Mouse (Mus musculus): ENCODE results near the gene Gaa. TPM values are rescaled to one million over a fixed set of nuclear protein-coding genes. Genes with fewer than 3 reads are reported as not detected.
"Not testable (repeated sequence)": the region's sequence is repeated elsewhere in the genome, so short reads cannot be mapped to it uniquely, and the experiment has no call there.

Gaa gene
- polyA plus RNA-seq, 1 experiment from 2014 or later = 105 TPM

DNA sequence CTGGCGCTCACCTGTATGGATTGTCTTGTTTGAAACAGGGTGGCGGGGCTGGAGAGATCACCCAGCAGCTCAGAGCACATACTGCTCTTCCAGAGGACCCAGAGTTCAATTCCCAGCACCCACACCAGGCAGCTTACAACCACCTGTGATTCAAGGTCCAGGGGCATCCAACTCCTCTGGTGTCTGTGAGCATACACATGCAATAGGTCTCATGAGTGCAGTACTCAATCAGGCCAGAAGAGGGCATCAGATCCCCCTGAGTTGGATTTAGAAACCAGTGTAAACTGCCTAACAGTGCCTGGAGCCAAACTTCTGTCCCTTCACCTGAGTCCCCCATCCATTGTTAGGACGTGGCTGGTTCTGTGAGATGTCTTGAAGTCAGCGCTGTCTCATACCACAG lies 32.1 kb upstream of the Gaa start:
- H3K4me3 ChIP-seq (replicated peaks) = no peak overlapping the region
- no peak overlapping the region for H3K4me2 ChIP-seq
- 83% methylated on average over 4 of the region's 4 CpGs for WGBS
- no peaks in the 10 kb centered on the region for H3K9me3 ChIP-seq (replicated peaks)
- no peak overlapping the region for H3K9ac ChIP-seq (replicated peaks)
- H3K36me3 ChIP-seq = peaks cover 6% of the 10 kb centered on the region; the same call in 1 of the 2 replicates
- no peak for ATAC-seq (ENCODE audit: low FRiP score)
- peaks cover 18% of the 10 kb centered on the region for H3K4me1 ChIP-seq
- no peaks in the 10 kb centered on the region for H3K27me3 ChIP-seq (replicated peaks)
- no peak overlapping the region for H3K27ac ChIP-seq (replicated peaks)

DNA sequence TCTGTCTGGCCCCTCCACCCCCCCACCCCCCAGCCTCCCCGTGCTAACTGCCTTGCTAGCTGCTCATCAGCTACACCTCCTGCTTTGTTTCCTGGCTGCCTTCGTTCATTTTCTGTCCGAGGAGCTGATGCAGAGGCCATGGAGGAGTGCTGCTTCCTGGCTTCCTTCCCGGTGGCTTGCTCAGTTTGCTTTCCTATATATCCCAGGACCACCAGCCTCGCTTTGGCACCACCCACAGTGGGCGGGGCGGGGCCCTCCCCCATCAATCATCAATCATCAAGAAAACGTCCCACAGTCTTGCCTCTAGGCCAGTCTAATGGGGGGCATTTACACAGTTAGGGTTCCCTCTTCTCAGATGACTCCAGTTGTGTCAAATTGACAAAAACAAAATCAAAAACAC lies 31.3 kb upstream of the Gaa start:
- peaks cover 13% of the 10 kb centered on the region for H3K4me1 ChIP-seq
- peaks cover 6% of the 10 kb centered on the region; the same call in 1 of the 2 replicates for H3K36me3 ChIP-seq
- ATAC-seq (ENCODE audit: low FRiP score) = no peak
- H3K27ac ChIP-seq (replicated peaks) = no peak overlapping the region
- WGBS = 32% methylated on average over 8 of the region's 8 CpGs
- no peaks in the 10 kb centered on the region for H3K27me3 ChIP-seq (replicated peaks)
- no peak overlapping the region for H3K4me2 ChIP-seq
- no peak overlapping the region for H3K4me3 ChIP-seq (replicated peaks)
- H3K9ac ChIP-seq (replicated peaks) = no peak overlapping the region
- no peaks in the 10 kb centered on the region for H3K9me3 ChIP-seq (replicated peaks)

DNA sequence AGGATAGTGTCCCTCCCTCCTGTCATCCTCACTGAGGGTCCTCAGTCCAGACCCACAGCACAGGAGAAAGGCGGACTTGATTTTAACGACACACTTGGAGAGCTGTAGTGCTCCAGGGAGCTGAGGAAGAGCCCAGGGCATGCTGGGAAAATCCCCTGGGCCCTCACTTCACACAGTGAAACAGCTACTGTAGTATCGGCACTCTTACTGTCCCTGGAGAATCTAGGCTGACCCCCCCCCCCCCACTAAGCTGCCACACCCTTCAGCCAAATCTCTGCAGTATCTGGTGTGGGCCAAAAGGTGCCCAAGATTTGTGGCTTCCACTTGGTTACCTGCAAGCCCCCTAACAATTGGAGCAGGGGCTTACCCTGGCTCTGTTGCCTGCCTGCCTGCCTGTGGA lies 30.7 kb upstream of the Gaa start:
- peaks cover 6% of the 10 kb centered on the region; the same call in 1 of the 2 replicates for H3K36me3 ChIP-seq
- no peak overlapping the region for H3K27ac ChIP-seq (replicated peaks)
- no peak for ATAC-seq (ENCODE audit: low FRiP score)
- H3K9ac ChIP-seq (replicated peaks) = no peak overlapping the region
- WGBS = 40% methylated on average over 3 of the region's 3 CpGs
- H3K4me2 ChIP-seq = no peak overlapping the region
- H3K4me1 ChIP-seq = peaks cover 13% of the 10 kb centered on the region
- no peak overlapping the region for H3K4me3 ChIP-seq (replicated peaks)
- H3K9me3 ChIP-seq (replicated peaks) = no peaks in the 10 kb centered on the region
- H3K27me3 ChIP-seq (replicated peaks) = no peaks in the 10 kb centered on the region

DNA sequence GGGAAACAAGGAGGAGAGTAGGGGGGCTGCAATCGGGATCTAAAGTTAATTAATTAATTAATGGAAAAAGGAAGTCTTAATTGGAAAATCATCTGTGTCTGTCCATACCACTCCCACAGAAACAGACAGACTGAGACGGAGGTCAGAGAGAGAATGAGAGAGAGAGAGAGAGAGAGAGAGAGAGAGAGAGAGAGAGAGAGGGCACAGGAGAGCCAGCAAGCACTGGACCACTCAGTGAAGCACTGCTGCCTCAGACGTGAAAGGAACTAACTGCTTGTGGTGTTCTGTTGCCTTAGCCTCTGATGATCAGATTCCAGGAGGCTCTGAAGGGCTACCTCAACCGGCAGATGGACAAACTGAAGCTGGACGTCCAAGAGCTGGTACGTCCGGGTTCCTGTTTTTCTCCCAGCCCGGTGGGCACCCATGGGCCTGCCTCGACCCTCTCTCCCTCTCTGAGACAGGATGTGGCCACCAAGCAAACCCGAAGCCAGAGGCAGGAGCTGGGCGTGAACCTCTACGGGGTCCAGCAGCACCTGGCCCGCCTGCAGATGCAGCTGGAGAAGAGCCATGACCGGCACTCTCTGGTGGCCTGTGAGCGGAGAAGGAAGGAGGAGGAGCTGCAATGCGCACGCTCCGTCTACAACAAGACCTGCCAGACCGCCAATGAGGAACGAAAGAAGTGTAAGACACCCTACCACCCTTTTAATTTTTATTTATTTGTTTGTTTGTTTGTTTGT lies 30.0 kb upstream of the Gaa start:
- H3K9ac ChIP-seq (replicated peaks) = 0 out of 2 replicates have a peak overlapping the region, but pooled peaks have one; percentile 30
- H3K4me1 ChIP-seq = peaks cover 13% of the 10 kb centered on the region
- WGBS = 35% methylated on average over 20 of the region's 20 CpGs
- H3K4me3 ChIP-seq (replicated peaks) = peak overlapping the region; percentile 21
- H3K4me2 ChIP-seq = peak overlapping the region; percentile 55
- peak; percentile 72 for ATAC-seq (ENCODE audit: low FRiP score)
- H3K9me3 ChIP-seq (replicated peaks) = no peaks in the 10 kb centered on the region
- 0 out of 2 replicates have a peak overlapping the region, but pooled peaks have one; percentile 37 for H3K27ac ChIP-seq (replicated peaks)
- no peaks in the 10 kb centered on the region for H3K27me3 ChIP-seq (replicated peaks)
- H3K36me3 ChIP-seq = peaks cover 6% of the 10 kb centered on the region; the same call in 1 of the 2 replicates

DNA sequence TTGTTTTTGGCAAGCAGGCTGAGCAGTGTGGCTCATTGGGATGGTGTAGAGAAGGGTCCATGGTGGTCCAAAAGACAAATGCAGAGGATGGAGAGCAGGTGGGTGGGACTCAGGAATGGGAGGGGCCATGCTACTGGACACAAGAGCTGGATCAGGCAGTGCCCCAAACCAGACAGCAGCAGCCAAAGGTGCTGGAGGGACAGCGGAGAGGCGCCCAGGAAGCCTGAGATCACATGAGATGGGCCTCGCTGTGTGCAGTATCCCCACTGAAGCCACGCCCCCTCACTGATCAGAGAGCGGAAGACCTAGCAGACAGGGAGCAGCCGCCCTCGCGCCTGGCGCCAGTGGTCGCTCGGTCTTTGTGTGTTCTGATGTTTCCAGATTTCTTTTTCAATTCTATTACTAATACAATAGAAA lies 29.4 kb upstream of the Gaa start:
- peaks cover 6% of the 10 kb centered on the region; the same call in 1 of the 2 replicates for H3K36me3 ChIP-seq
- H3K27me3 ChIP-seq (replicated peaks) = no peaks in the 10 kb centered on the region
- WGBS = 23% methylated on average over 11 of the region's 11 CpGs
- H3K9ac ChIP-seq (replicated peaks) = peak overlapping the region; percentile 23; the same call in 1 of the 2 replicates
- H3K27ac ChIP-seq (replicated peaks) = no peak overlapping the region
- peak overlapping the region; percentile 21 for H3K4me3 ChIP-seq (replicated peaks)
- H3K4me1 ChIP-seq = peaks cover 13% of the 10 kb centered on the region
- peak overlapping the region; percentile 55 for H3K4me2 ChIP-seq
- H3K9me3 ChIP-seq (replicated peaks) = no peaks in the 10 kb centered on the region
- peak; percentile 67 for ATAC-seq (ENCODE audit: low FRiP score)

DNA sequence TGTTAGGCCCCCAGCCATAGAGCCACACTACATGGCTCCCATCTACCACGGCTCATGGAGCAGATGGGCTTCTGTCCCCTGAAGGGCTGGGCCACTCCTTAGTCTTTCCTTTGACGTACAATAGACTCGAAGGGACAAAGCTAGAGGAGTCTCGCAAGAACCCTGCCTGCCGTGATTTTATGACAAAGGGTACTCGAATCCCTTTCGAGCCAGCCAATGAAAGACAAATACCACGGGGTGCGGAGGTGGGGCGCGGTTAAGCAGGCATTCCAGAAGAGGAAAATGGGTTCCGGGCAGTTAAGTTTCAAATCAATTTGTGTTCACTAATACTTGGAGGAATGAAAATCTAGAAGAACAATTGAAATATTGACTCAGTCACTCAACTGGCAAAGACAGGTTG lies 28.2 kb upstream of the Gaa start:
- H3K36me3 ChIP-seq = peaks cover 6% of the 10 kb centered on the region; the same call in 1 of the 2 replicates

DNA sequence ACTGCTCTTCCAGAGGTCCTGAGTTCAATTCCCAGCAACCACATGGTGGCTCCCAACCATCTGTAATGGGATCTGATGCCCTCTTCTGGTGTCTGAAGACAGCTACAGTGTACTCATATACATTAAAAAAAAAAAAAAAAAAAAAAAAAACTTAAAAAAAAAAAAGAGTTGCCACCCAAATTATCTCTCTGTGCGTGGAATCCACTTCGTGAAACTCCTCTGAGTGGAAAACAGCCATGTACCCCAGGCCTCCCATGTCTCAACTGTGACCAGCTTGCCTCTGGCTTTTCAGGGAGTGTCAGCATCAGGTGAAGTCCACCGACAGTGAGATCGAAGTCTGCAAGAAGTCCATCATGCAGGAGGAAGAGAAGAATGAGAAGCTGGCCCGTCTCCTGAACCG lies 22.1 kb upstream of the Gaa start:
- H3K9me3 ChIP-seq (replicated peaks); H3K4me1 ChIP-seq; H3K4me2 ChIP-seq; H3K27ac ChIP-seq (replicated peaks); H3K4me3 ChIP-seq (replicated peaks); H3K36me3 ChIP-seq; H3K27me3 ChIP-seq (replicated peaks); H3K9ac ChIP-seq (replicated peaks); ATAC-seq (ENCODE audit: low FRiP score): not testable (repeated sequence)
- WGBS = 91% methylated on average over 6 of the region's 6 CpGs

More for the DNA sequence above, 28.2 kb upstream of the Gaa start:
- H3K9me3 ChIP-seq (replicated peaks) = no peaks in the 10 kb centered on the region
- no peak for ATAC-seq (ENCODE audit: low FRiP score)
- peaks cover 13% of the 10 kb centered on the region for H3K4me1 ChIP-seq
- no peak overlapping the region for H3K4me2 ChIP-seq
- no peak overlapping the region for H3K4me3 ChIP-seq (replicated peaks)
- 74% methylated on average over 12 of the region's 12 CpGs for WGBS
- no peak overlapping the region for H3K9ac ChIP-seq (replicated peaks)
- no peak overlapping the region for H3K27ac ChIP-seq (replicated peaks)
- no peaks in the 10 kb centered on the region for H3K27me3 ChIP-seq (replicated peaks)

DNA sequence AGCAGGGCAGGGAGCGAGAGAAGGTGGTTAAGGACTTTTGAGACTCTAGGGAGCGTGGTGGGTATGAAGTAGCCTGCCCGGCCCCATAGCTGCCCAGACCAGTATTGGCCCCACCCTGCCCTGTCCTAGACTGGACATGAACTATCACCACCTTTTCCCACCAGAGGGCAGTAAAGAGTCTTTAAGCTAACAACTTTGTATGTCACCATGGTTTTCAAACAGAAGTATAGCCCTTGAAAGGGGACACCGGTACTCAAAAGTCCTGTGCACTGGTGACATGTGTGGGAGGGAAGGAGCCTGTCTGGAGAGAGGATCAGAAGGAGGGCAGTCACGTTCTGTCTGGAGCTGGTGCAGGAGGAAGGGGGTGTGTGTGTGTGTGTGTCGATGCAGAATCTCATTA lies 18.7 kb upstream of the Gaa start:
- Histone ChIP-seq H3K9ac (replicated peaks) (no peak overlapping the region), H3K4me3 (replicated peaks) (no peak overlapping the region), H3K27me3 (replicated peaks) (no peaks in the 10 kb centered on the region), H3K36me3 (no peaks in the 10 kb centered on the region), H3K9me3 (replicated peaks) (no peaks in the 10 kb centered on the region), H3K4me1 (peaks cover 31% of the 10 kb centered on the region), H3K4me2 (no peak overlapping the region), H3K27ac (replicated peaks) (no peak overlapping the region)
- 40% methylated on average over 6 of the region's 6 CpGs for WGBS
- ATAC-seq (ENCODE audit: low FRiP score) = no peak

DNA sequence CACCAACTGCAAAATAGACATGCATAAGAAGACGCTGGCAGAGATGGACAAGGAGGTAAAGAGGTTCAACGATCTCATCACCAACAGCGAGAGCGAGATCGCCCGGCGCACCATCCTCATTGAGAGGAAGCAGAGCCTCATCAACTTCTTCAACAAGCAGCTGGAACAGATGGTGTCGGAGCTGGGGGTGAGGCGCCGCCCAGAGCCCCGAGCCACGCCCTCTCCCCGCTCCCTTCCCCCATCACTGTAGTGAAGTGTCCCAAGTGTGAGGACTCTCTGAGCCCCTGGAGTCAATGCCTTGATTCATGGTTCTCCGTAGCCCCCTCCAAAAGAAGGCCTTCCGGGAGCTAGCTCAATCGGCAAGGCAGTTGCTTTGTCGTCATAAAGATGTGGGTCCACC lies 16.7 kb upstream of the Gaa start:
- WGBS = 49% methylated on average over 17 of the region's 17 CpGs
- no peak overlapping the region for H3K9ac ChIP-seq (replicated peaks)
- no peaks in the 10 kb centered on the region for H3K27me3 ChIP-seq (replicated peaks)
- ATAC-seq (ENCODE audit: low FRiP score) = no peak
- H3K9me3 ChIP-seq (replicated peaks) = no peaks in the 10 kb centered on the region
- no peaks in the 10 kb centered on the region for H3K36me3 ChIP-seq
- H3K4me1 ChIP-seq = peaks cover 31% of the 10 kb centered on the region
- no peak overlapping the region for H3K4me3 ChIP-seq (replicated peaks)
- H3K4me2 ChIP-seq = peak overlapping the region; percentile 11; the same call in 1 of the 2 replicates
- H3K27ac ChIP-seq (replicated peaks) = no peak overlapping the region

DNA sequence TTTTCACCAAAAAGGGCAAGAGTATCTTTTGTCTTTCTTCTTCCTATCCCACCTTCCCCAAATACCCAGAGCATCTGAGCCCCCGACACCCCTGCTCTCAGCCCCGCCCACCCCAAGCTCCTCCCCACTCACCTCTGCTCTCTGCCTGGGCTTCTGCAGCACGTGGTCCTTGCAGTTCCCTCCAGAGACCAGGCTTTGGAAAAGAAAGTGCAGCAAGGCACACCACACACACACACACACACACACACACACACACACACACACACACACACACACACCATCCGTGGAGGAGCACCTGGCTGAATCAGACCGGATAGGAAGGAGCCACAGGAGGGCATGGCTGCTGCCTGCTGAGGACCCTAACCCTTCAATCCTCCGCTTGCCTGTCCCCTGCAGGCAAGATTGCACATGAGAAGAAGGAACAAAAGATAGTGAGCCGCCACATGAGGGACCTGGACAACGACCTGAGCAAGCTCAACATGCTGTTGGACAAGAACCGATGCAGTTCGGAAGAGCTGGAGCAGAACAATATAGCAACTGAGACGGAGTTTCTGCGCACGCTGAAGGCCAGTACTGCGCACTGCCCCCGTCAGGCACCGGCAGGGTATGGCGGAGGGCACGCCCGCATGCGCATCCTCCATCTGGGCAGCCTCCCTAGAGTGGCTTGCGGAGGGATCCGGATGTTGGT lies 14.7 kb upstream of the Gaa start:
- H3K4me3 ChIP-seq (replicated peaks) = peak overlapping the region; percentile 28
- peaks cover 31% of the 10 kb centered on the region for H3K4me1 ChIP-seq
- no peaks in the 10 kb centered on the region for H3K27me3 ChIP-seq (replicated peaks)
- peak overlapping the region; percentile 34; the same call in 1 of the 2 replicates for H3K27ac ChIP-seq (replicated peaks)
- H3K9ac ChIP-seq (replicated peaks) = no peak overlapping the region
- H3K36me3 ChIP-seq = no peaks in the 10 kb centered on the region
- peak overlapping the region; percentile 53 for H3K4me2 ChIP-seq
- peak; percentile 76 for ATAC-seq (ENCODE audit: low FRiP score)
- WGBS = 7% methylated on average over 22 of the region's 22 CpGs
- H3K9me3 ChIP-seq (replicated peaks) = no peaks in the 10 kb centered on the region

DNA sequence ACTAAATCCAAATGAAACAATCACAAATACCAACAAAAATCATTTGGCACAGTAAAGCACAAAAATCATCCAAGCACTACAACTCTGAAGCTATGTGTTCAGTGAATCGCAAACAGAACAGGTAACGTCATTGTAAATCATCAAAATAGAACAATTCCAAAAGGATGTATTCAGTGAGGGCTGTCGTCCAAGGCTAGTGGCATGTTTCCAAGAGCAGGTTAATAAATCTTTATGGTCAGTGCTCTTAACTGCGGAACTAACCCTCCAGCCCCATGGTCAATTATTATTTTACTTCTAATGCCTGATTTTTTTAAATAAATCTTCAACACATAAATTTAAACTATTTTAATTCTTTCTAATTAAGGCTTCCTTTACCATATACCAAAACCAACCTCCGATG lies 11.1 kb upstream of the Gaa start:
- not testable (repeated sequence) for H3K4me3 ChIP-seq (replicated peaks); H3K36me3 ChIP-seq; H3K4me2 ChIP-seq; H3K27me3 ChIP-seq (replicated peaks); H3K27ac ChIP-seq (replicated peaks); H3K9me3 ChIP-seq (replicated peaks); H3K9ac ChIP-seq (replicated peaks); ATAC-seq (ENCODE audit: low FRiP score)
- 62% methylated on average over 5 of the region's 5 CpGs for WGBS
- peaks cover 24% of the 10 kb centered on the region for H3K4me1 ChIP-seq

DNA sequence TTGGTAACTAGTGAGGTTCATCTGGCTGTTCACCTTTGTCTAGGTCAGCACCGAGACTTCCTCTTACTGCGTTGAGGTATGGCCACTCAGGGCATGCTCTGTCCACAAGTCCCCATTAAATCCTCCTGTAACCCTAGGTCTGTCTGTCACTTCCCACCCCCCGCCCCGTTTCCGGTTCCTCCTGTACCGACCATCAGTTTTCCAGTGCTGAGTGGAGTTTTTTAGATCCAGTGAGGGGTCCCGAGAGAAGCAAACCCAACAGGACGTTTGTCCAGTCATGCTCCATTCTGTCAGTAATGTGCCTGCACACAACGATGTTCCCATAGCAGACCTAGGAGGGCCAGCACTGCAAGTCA lies 9.5 kb upstream of the Gaa start:
- peak overlapping the region; percentile 56 for H3K27ac ChIP-seq (replicated peaks)
- no peak for ATAC-seq (ENCODE audit: low FRiP score)
- peaks cover 9% of the 10 kb centered on the region for H3K4me1 ChIP-seq
- H3K4me2 ChIP-seq = peak overlapping the region; percentile 50
- no peaks in the 10 kb centered on the region for H3K9me3 ChIP-seq (replicated peaks)
- H3K27me3 ChIP-seq (replicated peaks) = no peaks in the 10 kb centered on the region
- 71% methylated on average over 9 of the region's 9 CpGs for WGBS
- peak overlapping the region; percentile 26 for H3K9ac ChIP-seq (replicated peaks)
- H3K4me3 ChIP-seq (replicated peaks) = peak overlapping the region; percentile 30
- H3K36me3 ChIP-seq = no peaks in the 10 kb centered on the region
